Comparison of ENCODE assay signal across 13 mouse cellular contexts in the genomic region with DNA sequence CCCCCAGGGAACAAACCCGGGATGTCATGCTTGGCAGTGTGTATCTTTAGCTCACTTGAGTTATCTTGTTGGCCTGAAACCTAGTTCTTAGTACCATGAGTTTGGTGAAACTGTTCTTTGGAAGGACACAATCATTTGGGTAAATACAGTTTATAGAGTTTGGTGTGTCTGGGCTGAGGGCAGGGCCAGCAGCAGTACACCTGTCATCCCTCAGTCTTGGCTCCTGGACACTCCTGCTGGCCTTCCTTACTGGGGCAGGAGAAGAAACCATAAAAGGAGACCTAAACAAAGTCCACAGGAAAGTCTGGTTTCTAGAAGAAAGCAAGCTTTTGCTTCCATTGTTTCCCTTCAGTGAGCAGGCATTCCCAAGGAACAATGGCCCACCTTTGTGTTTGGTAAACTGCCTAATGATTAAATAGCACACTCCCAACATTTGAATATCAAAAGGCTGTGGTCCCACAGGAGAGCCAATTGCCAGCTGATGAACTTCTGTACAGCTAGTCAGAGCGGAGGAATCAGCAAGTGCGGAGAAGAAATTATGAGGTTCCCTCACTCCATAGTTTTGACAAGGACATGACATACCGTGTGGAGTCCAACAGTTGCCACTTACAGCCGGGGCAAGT.
"Had no signal": no experiment of that assay in that cellular context is flagged by ENCODE, and none has a peak within 500 bp of the region (broad histone marks: within the 10 kb centered on the region; RNA-seq: fewer than 3 reads in every experiment).

No protein-coding gene starts in this region.

- H3K4me1 ChIP-seq: stomach, embryonic 15.5 days had no signal

- DNase-seq: kidney, adult 2 months; kidney, postnatal 10 days; kidney, postnatal 4 days; left cerebral cortex, postnatal 4 days; lung, adult 18-20 months; lung, postnatal 36 days; right cerebral cortex, postnatal 14 days; thymus, postnatal 25 days had no signal

- ATAC-seq: midbrain, embryonic 13.5 days had no signal

- H3K27ac ChIP-seq: layer of hippocampus, adult 2 months; limb, embryonic 13.5 days; liver, embryonic 14.5 days; midbrain, embryonic 13.5 days; stomach, embryonic 15.5 days had no signal

- H3K4me3 ChIP-seq: layer of hippocampus, adult 2 months; limb, embryonic 13.5 days; midbrain, embryonic 13.5 days; stomach, embryonic 15.5 days had no signal

- H3K9ac ChIP-seq: limb, embryonic 13.5 days; liver, embryonic 14.5 days; midbrain, embryonic 13.5 days; stomach, embryonic 15.5 days had no signal

- H3K36me3 ChIP-seq: limb, embryonic 13.5 days; midbrain, embryonic 13.5 days; stomach, embryonic 15.5 days had no signal

- H3K9me3 ChIP-seq: limb, embryonic 13.5 days; midbrain, embryonic 13.5 days; stomach, embryonic 15.5 days had no signal

- H3K27me3 ChIP-seq: limb, embryonic 13.5 days; stomach, embryonic 15.5 days had no signal

- H3K4me2 ChIP-seq: limb, embryonic 13.5 days; midbrain, embryonic 13.5 days; stomach, embryonic 15.5 days had no signal
